Mouse (Mus musculus) kidney, adult 2 months (tissue): ENCODE data around the gene Klhl21. TPM values are rescaled to one million over a fixed set of nuclear protein-coding genes. Genes with fewer than 3 reads are reported as not detected.

Experiments
- DNase-seq: peaks from one replicate; pipeline ENCODE4 v3.0.0; 2021
- H3K27ac ChIP-seq: fragments of 200-500 bp; 2 replicates; pipeline ENCODE4 v1.5.1; 2012; ENCODE audit warnings: low read depth, low read length, control low read depth, inconsistent platforms; ENCODE audit not compliant: insufficient read depth
- H3K27me3 ChIP-seq: fragments of 200-500 bp; replicated peaks from 2 replicates; pipeline ENCODE4 v1.6.1; 2012; ENCODE audit warnings: mild to moderate bottlenecking, moderate library complexity, low read length, inconsistent platforms; ENCODE audit not compliant: control insufficient read depth, insufficient read depth
- H3K36me3 ChIP-seq: fragments of 200-500 bp; 2 replicates; pipeline ENCODE4 v1.6.1; 2012; ENCODE audit warnings: mild to moderate bottlenecking, moderate library complexity, low read length, inconsistent platforms; ENCODE audit not compliant: control insufficient read depth, insufficient read depth
- H3K4me1 ChIP-seq: fragments of 200-500 bp; 2 replicates; pipeline ENCODE4 v1.6.1; 2011; ENCODE audit warnings: low read length; ENCODE audit not compliant: control insufficient read depth, insufficient read depth
- H3K4me3 ChIP-seq: fragments of 200-500 bp; 2 replicates; pipeline ENCODE4 v1.5.1; 2011; ENCODE audit warnings: mild to moderate bottlenecking, low read depth, low read length, control low read depth; ENCODE audit not compliant: insufficient read depth
- CTCF ChIP-seq: fragments of 200-500 bp; conservative IDR thresholded peaks from 2 replicates; pipeline ENCODE4 v1.5.1; 2011; ENCODE audit warnings: low read depth, mild to moderate bottlenecking, control low read depth, low read length, moderate library complexity, mixed read lengths; ENCODE audit not compliant: insufficient read depth, insufficient read length
- POLR2A ChIP-seq: fragments of 200-500 bp; IDR thresholded peaks from one replicate; pipeline ENCODE4 v1.6.1; 2011; ENCODE audit warnings: low read depth, low read length, control low read depth
- WGBS: fragments of 180-500 bp; shearing (Covaris S2); methylation state at CpG from one replicate; pipeline ENCODE4 v1.1.7; 2018; 5-methylcytosine and 5-hydroxymethylcytosine counted together
- polyA plus RNA-seq: library from polyadenylated mRNA; depleted of rRNA; stranded (reverse); fragments of >200 nt; gene quantifications from 2 replicates; pipeline ENCODE4 v1.2.3, GENCODE M21; 2012; rRNA removed

Gene Klhl21
- polyA plus RNA-seq, 1 experiment, result 23.0 TPM

DNA sequence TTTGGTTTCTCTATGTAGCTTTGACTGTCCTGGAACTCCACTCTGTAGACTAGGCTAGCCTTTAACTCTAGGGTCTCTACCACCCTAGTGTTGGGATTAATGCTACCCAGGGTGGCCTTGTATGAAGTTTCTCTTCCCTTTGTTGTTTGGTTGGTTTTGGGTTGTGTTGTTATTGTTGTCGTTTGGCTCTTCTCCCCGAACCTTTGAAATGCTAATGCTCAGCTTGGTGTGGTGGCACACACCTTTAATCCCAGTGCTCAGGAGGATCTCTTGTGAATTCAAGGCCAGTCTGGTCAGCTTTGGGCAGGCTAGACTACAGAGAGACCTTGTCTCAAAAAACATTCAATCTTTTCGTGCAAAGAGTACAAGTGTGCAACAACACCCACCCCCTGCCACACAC is 34.6 kb downstream of the Klhl21 start:
- WGBS, result 85% methylated on average over 3 of the region's 3 CpGs
- no peak for TF ChIP-seq POLR2A
- no peak for TF ChIP-seq CTCF
- Histone ChIP-seq H3K36me3 (peaks cover 2% of the 10 kb centered on the region; the same call in 1 of the 2 replicates), H3K4me1 (peaks cover 10% of the 10 kb centered on the region), H3K4me3 (no peak overlapping the region), H3K27ac (no peak overlapping the region), H3K27me3 (no peaks in the 10 kb centered on the region)
- DNase-seq, result no peak

- TF ChIP-seq POLR2A (no peak), CTCF (no peak)
- peaks cover 10% of the 10 kb centered on the region for H3K4me1 ChIP-seq
- WGBS, result 50% methylated on average over 6 of the region's 6 CpGs
- H3K27ac ChIP-seq, result peak overlapping the region; percentile 84
- no peak overlapping the region for H3K4me3 ChIP-seq
- no peaks in the 10 kb centered on the region for H3K27me3 ChIP-seq
- DNase-seq, result peak; percentile 62
- peaks cover 2% of the 10 kb centered on the region; the same call in 1 of the 2 replicates for H3K36me3 ChIP-seq
Measured at GRCm38 (mm10) chr4:152044609-152045008, 36.0 kb downstream of the Klhl21 start.

DNA sequence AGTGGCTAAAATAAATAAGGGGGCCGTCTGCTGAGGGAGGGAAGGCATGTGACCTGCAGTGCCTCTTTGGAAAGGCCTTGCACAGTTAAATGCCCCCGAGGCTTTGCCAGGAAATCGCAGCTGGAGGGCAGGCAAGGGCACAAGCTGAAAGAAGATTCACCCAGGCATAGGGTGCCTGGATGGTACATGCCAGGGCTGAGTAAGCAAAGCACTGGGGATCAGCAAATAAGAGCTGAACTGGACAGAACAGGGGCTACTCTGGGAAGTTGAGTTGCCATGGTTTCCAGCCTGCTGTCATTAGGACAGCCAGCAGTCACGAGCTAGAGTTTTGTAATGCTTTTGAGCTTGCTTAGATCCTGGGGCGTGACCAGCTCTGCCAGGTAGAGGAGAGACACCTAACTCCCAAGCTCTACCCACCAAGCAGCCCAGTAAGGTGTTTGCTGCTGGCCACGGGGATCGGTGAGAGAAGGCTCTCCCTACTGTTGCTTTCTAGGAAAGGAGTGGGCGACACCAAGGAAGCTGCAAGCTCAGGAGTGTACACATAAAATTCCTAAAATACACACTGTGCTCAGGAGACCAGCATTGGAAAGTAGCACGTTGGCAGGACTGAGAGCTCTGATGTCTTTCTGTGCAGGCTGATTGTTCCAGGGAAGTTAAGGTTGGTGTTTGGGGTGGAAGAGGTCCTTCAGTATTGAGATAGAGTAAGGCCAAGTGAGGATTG is 53.9 kb downstream of the Klhl21 start:
- Histone ChIP-seq H3K36me3 (no peaks in the 10 kb centered on the region), H3K4me3 (no peak overlapping the region), H3K27ac (peak overlapping the region; percentile 58; the same call in 1 of the 2 replicates), H3K4me1 (peaks cover 9% of the 10 kb centered on the region), H3K27me3 (no peaks in the 10 kb centered on the region)
- TF ChIP-seq CTCF (0 out of 2 replicates have a peak, but pooled peaks have one; percentile 15), POLR2A (no peak)
- peak; percentile 90 for DNase-seq
- 45% methylated on average over 9 of the region's 9 CpGs for WGBS

GRCm38 (mm10) chr4:152067280-152067679 is 58.7 kb downstream of the Klhl21 start:
- no peak for DNase-seq
- no peaks in the 10 kb centered on the region for H3K36me3 ChIP-seq
- peaks cover 3% of the 10 kb centered on the region; the same call in 1 of the 2 replicates for H3K4me1 ChIP-seq
- H3K27ac ChIP-seq, result no peak overlapping the region
- H3K27me3 ChIP-seq, result no peaks in the 10 kb centered on the region
- TF ChIP-seq POLR2A, result no peak
- no peak for TF ChIP-seq CTCF
- no peak overlapping the region for H3K4me3 ChIP-seq

Other genes starting within 250 kb of the Klhl21 start
- gene Camta1, start 146.9 kb upstream of the Klhl21 start, polyA plus RNA-seq, result 7.7 and 7.8 TPM in 2 replicates
- gene Dnajc11, start 75.1 kb upstream of the Klhl21 start, polyA plus RNA-seq, result 70.0 and 76.1 TPM in 2 replicates
- 30.6 and 33.7 TPM in 2 replicates for gene Thap3, start 19.8 kb upstream of the Klhl21 start, polyA plus RNA-seq
- gene Phf13, start 12.5 kb upstream of the Klhl21 start, polyA plus RNA-seq, result 4.9 and 5.5 TPM in 2 replicates
- 11.0 and 13.8 TPM in 2 replicates for gene Zbtb48, start 18.9 kb downstream of the Klhl21 start, polyA plus RNA-seq
- gene Tas1r1, start 29.8 kb downstream of the Klhl21 start, polyA plus RNA-seq, result 0.12 and 0.22 TPM in 2 replicates
- gene Nol9, start 30.5 kb downstream of the Klhl21 start, polyA plus RNA-seq, result 18.1 and 19.8 TPM in 2 replicates
- gene Plekhg5, start 63.7 kb downstream of the Klhl21 start, polyA plus RNA-seq, result 22.2 and 23.6 TPM in 2 replicates
- gene Tnfrsf25, start 107.1 kb downstream of the Klhl21 start, polyA plus RNA-seq, result 3.3 and 4.4 TPM in 2 replicates
- 48.3 and 57.5 TPM in 2 replicates for gene Espn, start 143.6 kb downstream of the Klhl21 start, polyA plus RNA-seq
- gene Hes2, start 150.1 kb downstream of the Klhl21 start, polyA plus RNA-seq, result 0.81 and 1.0 TPM in 2 replicates
- gene Acot7, start 169.3 kb downstream of the Klhl21 start, polyA plus RNA-seq, result 80.2 and 90.1 TPM in 2 replicates